Mouse (Mus musculus) heart, postnatal 0 days (tissue): ENCODE measurements around the gene Kbtbd4.

Source experiments
- CTCF ChIP-seq: IDR thresholded peaks from 2 replicates; pipeline ENCODE4 v1.5.1; 2016; ENCODE audit warnings: antibody characterized with exemption, control low read depth, low read depth
- EP300 ChIP-seq: IDR thresholded peaks from 2 replicates; pipeline ENCODE4 v1.6.1; 2016; ENCODE audit warnings: antibody characterized with exemption, low read depth

DNA sequence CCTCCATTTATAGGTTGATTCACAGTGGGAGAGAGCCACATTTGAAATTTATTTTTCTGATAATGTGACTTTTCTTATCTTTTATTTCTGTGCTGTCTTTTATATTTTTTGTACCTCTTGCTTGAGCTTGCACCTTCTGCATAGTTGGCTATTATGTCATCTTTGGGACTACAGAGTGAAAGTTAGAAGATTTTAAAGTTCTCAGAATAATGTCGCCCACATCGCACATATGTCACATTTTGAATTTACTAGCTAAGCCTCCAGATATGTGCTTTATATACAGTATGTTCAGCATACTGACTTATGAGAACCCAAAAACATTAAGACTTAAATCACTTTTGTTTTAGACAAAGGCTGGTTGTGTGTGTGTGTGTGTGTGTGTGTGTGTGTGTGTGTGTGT is 55.5 kb downstream of the Kbtbd4 start:
- TF ChIP-seq CTCF (no peak), EP300 (no peak)
